Mouse (Mus musculus) kidney, adult 10 weeks (tissue): ENCODE measurements around the gene Col4a2. TPM values are rescaled to one million over a fixed set of nuclear protein-coding genes. Genes with fewer than 3 reads are reported as not detected.

Source experiments
- polyA plus RNA-seq: library from polyadenylated mRNA; stranded (reverse); fragments of 350-450 nt; fragmentation: Illumina TruSeq; extraction: RNeasy Lipid Tissue Mini Kit (QIAGEN cat#74804); gene quantifications from one replicate; pipeline ENCODE4 v1.2.3, GENCODE M21; 2014; ENCODE audit warnings: low read depth, low replicate concordance

Col4a2 gene
- 1.9 TPM for polyA plus RNA-seq

DNA sequence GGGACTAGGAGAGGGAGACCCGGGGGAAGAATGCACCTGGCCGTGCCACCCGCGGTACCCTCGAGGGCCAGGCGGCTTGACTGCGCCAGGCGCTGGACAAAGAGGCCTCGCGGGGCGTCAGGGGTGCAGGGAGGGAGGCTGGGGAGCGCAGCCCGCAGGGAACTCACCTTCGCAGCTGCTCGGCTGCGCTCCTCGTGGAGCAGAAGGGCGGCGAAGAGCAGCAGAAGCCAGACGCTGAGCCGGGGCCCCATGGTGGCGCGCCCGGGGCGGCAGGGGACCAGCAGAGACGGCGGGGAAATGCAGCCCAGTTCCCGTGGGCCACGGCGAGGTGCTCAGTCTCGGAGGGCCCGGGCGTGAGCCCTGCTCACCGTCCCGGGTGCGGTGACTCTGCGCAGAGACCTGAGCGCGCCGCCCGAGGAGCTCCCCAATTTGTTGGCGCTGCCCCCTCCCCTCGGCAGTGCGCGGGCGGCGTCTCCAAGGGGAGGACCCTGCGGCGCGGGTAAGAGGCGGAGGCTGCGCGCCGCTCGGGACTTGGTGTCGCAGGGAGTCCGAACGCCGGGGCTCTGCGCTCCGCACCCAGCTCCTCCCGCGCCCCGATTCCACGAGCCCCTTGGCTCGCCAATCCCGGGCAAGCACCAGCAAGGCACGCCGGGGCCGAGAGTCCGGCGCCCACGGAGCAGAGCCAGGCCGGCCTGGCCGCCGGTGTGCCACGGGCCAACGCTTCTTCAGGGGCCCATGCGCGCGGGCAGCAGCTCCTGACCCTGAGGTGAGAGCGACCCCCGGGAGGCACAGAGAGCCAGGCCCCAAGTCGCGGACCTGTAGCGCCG lies at the start of gene Col4a2, which contains the start of gene Col4a1:
Gene Col4a2 (plus strand): TSS at position 457 of the 827 bp plus-strand sequence.
Gene Col4a1 (minus strand): TSS at position 478 of the 827 bp plus-strand sequence.

DNA sequence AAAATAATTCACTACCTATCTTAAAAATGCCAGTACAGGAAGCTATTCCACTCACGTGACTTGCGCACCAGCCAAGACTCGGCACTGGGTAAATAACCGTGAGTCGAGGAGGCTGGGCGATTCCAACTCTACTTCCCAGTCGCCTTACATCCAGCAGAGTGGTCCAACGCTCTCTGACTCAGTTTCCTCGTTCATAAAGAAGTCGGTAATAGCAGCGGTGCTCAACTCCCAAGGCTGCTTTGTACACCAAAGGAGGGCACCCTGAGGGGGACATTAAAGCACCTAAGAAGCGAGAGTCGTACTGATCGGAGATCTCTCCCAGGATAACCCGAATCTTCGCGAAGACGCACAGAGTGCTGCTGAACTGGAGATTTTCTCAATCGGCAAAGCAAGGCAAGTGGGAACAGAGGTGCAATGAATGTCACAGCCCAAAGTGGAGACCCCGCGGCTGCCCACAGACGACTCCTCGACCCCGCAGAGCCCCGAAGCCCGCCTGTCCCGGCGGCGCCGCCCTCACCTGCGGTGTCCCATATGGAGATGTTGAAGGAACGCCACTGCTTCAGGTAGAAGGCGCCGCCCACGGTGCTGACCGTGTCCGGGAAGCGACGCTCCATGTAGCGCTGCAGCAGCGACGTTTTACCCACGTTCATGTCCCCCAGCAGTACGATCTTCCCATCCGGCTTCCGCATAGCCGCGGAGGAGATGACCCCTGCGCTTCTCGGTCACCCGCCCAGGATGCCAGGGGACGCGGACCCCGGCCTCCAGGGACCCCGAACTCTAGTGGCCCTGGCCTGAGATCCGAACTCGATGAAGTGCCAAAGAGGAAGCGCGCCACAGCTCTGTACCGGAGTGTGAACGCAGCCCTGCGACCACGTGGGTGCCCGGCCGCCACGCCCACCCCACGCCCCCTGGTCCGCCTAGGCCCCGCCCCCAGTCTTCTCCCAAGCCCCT lies 165.5 kb downstream of the Col4a2 start, which contains the start of gene Rab20:
Gene Rab20 (minus strand): TSS at position 900 of the 951 bp plus-strand sequence.

GRCm38 (mm10) chr8:11497017-11497990 lies 184.7 kb downstream of the Col4a2 start, which contains the start of gene Naxd:
TSS of gene Naxd (plus strand) at chr8:11497506.

Other genes with a start within 250 kb of the Col4a2 start
- 32.0 TPM for gene Col4a1, start within 50 bp of the Col4a2 start, polyA plus RNA-seq
- gene Rab20, start 165.9 kb downstream of the Col4a2 start, polyA plus RNA-seq, result 9.0 TPM
- 13.5 TPM for gene Naxd, start 184.7 kb downstream of the Col4a2 start, polyA plus RNA-seq
- gene Cars2, start 238.0 kb downstream of the Col4a2 start, polyA plus RNA-seq, result 10.3 TPM
- 22.4 TPM for gene Ing1, start 242.8 kb downstream of the Col4a2 start, polyA plus RNA-seq